Mouse (Mus musculus): ENCODE data around the gene 4931440F15Rik.

Gene 4931440F15Rik

DNA sequence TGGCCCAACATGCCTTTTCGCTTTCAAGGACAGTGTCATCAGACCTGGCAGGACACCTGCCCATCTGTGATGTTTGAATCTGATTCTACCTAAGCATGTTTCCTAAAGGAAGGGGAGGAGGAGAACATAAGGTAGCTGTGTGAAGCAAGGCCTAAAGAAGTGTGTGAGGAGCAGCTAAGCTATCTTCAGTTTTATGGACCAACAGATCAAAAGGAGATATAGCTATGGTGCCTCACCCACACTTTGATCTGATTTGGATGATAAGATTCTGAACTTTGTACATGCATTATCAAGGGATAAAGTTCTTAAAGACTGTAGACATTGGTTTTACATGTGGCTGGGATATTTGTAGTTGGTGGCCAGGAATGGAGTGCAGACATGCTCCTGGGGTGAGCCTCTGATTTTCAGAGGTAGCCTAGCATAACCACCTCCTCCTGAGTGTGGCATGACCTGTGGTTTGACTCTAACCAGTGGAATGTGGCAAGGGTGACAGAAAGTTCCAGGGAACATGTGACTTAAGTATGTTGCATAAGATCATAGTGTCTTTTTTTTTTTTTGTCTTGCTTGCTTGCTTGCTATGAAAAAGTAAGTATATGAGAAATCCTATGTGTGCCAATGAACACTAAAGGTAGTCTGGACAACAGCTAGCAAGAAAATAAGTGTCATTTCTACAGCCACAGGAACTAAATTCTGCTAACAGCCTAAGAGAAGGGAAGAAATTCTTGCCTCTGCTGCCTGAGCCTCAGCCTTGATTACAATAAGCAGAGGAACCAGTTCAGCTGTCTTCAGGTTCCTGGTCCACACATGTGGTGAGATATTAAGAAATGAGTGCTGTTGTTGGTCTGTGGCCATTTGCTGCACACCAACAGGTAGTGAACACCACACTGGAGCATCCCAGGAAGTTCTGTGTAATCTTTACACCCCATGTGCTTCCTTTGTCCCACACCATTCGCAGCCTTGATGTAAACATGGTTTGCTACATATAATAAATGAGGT is 23.7 kb downstream of the 4931440F15Rik start:
- no peak for DNase-seq (ENCODE audit: low read depth, low spot score)

DNA sequence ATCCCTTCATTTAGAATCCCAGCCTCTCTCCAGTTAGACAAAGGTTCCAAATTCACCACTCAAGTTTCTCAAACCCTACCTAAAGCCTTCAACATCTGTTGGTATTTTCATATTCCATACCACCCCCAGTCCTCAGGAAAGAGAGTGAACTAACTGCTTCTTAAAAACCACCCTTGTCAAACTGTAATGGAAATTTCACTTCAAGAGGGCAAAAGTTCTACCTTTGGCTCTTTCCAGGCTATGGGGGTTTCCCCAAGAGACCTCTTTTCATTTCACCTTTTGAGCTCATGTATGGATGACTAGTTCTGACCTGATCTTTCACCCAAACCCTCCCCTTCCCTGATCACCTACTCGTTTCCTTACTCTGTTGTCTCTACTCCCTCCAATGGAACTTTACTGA is 25.6 kb downstream of the 4931440F15Rik start:
- no peak for DNase-seq (ENCODE audit: low read depth, low spot score)

GRCm38 (mm10) chr11:29795106-29795505 is 30.4 kb downstream of the 4931440F15Rik start:
- DNase-seq (ENCODE audit: low read depth, low spot score): peak; percentile 82

GRCm38 (mm10) chr11:29794475-29794874 is 31.0 kb downstream of the 4931440F15Rik start:
- DNase-seq (ENCODE audit: low read depth, low spot score): peak; percentile 66

DNA sequence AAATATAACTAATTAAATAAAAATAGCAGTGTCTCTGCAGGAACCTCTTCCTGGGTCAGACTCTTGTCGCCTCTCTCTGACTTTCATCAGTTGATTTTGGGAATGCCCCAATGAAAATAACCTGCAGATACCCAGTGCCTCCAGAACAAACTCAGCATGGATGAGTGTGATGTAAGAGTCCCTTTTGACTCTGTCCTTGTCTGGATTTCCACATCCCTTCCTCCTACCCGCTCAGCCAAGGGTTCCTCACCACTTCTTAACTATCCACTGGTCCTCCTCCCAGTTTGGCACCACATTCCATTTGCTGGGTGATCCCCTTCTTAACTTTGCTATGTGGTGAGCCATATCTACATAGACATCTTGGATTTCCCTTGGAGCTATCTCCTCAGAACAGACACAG is 34.7 kb downstream of the 4931440F15Rik start:
- DNase-seq (ENCODE audit: low read depth, low spot score): no peak

- peak; percentile 97 for DNase-seq (ENCODE audit: low read depth, low spot score)
Observed at GRCm38 (mm10) chr11:29788921-29789638, 36.4 kb downstream of the 4931440F15Rik start.

- DNase-seq (ENCODE audit: low read depth, low spot score): no peak
Observed at GRCm38 (mm10) chr11:29788499-29788898, 37.0 kb downstream of the 4931440F15Rik start.

- DNase-seq (ENCODE audit: low read depth, low spot score): peak; percentile 65
Observed at GRCm38 (mm10) chr11:29787473-29787872, 38.0 kb downstream of the 4931440F15Rik start.

GRCm38 (mm10) chr11:29786583-29787219 is 38.8 kb downstream of the 4931440F15Rik start:
- no peak for DNase-seq (ENCODE audit: low read depth, low spot score)

GRCm38 (mm10) chr11:29779409-29780026 is 46.0 kb downstream of the 4931440F15Rik start:
- DNase-seq (ENCODE audit: low read depth, low spot score): no peak

DNA sequence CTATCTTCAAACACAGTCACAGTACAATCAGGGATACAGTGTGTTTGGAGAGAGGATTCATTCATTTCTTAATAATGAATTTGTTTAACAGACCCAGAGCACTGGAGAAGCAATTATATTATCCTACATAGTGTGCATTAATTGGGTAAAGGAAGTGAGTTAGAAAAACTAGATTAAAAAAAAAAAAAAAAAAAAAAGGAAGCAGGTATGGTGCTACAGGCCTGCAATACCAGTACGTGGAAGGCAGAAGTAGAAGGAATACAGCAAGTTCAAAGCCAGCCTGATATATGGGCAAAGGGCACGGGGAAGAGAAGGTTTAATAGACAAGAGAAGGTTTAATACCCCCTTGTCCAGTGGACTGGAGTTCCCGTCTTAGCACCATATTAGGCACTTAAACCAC is 46.5 kb downstream of the 4931440F15Rik start:
- DNase-seq (ENCODE audit: low read depth, low spot score): no peak

DNA sequence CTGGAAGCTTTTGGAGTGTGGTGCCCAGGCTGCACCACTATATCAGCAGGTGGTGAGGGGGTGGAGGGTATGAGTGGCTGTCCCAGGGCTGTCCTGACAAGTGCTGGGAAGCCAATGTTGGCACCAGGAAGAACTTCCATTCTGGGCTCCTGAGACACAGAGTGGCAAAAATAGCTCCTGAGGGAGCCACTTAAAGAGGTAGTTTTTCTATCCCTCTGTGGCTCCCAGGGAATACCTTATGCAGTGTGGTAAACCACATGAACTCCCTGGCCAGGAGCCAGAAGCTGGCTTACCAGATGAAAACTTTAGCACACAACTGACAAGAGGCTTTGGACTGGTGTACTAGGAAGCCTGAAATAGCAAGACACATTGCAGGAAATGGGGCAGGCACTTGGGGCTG is 47.5 kb downstream of the 4931440F15Rik start:
- peak; percentile 89 for DNase-seq (ENCODE audit: low read depth, low spot score)

DNA sequence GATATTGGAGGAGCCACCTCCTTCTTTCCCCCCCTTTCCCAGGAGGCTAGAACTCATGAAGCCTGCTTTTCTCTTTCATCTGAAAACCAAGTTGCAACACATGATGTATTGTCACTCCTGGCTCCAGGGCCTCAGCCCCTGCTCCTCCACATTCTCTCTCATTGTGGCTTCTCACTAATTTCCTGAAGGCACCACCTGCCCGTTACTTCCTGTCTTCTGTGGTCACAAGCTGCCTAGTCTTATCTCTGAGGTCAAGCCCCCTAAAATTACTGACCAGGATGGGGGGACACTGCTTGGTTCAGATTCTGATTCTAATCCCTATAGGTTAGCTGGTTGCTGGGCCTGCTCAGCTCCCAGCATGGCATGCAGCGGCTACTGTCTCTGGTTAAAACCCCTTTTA is 50.7 kb downstream of the 4931440F15Rik start:
- DNase-seq (ENCODE audit: low read depth, low spot score): no peak

GRCm38 (mm10) chr11:29774296-29774695 is 51.2 kb downstream of the 4931440F15Rik start:
- peak; percentile 64 for DNase-seq (ENCODE audit: low read depth, low spot score)
